Mouse (Mus musculus): Measurements from ENCODE around the gene Ksr2.

GRCm38 (mm10) chr5:117824486-117824885, 410.7 kb downstream of the Ksr2 start:
- TF ChIP-seq CTCF (IDR thresholded peaks at IDR 0.05; ENCODE audit: low read depth, low read length) = no peak
- TF ChIP-seq GATA2 (IDR thresholded peaks at IDR 0.05; ENCODE audit: borderline replicate concordance, low read depth, low read length) = no peak
- TF ChIP-seq TAL1 (conservative IDR thresholded peaks at IDR 0.05; ENCODE audit: low read depth, low read length) = no peak
- TF ChIP-seq GATA1 (IDR thresholded peaks at IDR 0.05; ENCODE audit: borderline replicate concordance, low read length) = no peak
- no peak for TF ChIP-seq POLR2AphosphoS5 (IDR thresholded peaks at IDR 0.05; ENCODE audit: insufficient replicate concordance, low read depth, low read length)

Data from G1E (cell line).